Mouse (Mus musculus) adrenal gland (tissue): ENCODE data around the gene Olfr222.

ENCODE experiments used
- intact Hi-C: fragments of 180-260 bp; cut with DNase I; formaldehyde crosslinking; loops from one replicate; pipeline ENCODE4 v1.15.1; 2025

Olfr222 gene

GRCm38 (mm10) chr11:59542442-59542841, 33.6 kb downstream of the Olfr222 start:
- intact Hi-C loops: no loop called here

- intact Hi-C loops: no loop called here
These were observed 34.7 kb downstream of the Olfr222 start, which contains the start of gene Nlrp3 for GRCm38 (mm10) chr11:59541324-59541723. Nlrp3 (plus strand) TSS chr11:59541568.

- intact Hi-C loops: no loop called here
These were observed 35.9 kb downstream of the Olfr222 start for GRCm38 (mm10) chr11:59540123-59540522.

GRCm38 (mm10) chr11:59538387-59538786, 37.6 kb downstream of the Olfr222 start:
- intact Hi-C loops: no loop called here

GRCm38 (mm10) chr11:59537218-59538130, 38.6 kb downstream of the Olfr222 start:
- intact Hi-C loops: no loop called here

GRCm38 (mm10) chr11:59531562-59531961, 44.5 kb downstream of the Olfr222 start:
- intact Hi-C loops: no loop called here

- intact Hi-C loops: no loop called here
These were observed 45.0 kb downstream of the Olfr222 start for GRCm38 (mm10) chr11:59530870-59531535.

- intact Hi-C loops: no loop called here
These were observed 45.8 kb downstream of the Olfr222 start for GRCm38 (mm10) chr11:59530221-59530620.

- intact Hi-C loops: loop anchor here (10.0 kb wide), 2 partner anchors 88 to 218 kb away; no protein-coding TSS in a partner anchor
These were observed 49.5 kb downstream of the Olfr222 start, which contains the start of gene Zkscan17 for GRCm38 (mm10) chr11:59526472-59527080. Zkscan17 (minus strand) TSS chr11:59526751.

GRCm38 (mm10) chr11:59525237-59525636, 50.8 kb downstream of the Olfr222 start:
- intact Hi-C loops: loop anchor here (1.0 to 10.0 kb wide), 3 partner anchors 44 to 220 kb away; no protein-coding TSS in a partner anchor

- intact Hi-C loops: loop anchor here (10.0 kb wide), 2 partner anchors 91 to 221 kb away; no protein-coding TSS in a partner anchor
These were observed 51.9 kb downstream of the Olfr222 start for GRCm38 (mm10) chr11:59524150-59524549.
